Mouse (Mus musculus): ENCODE measurements around the gene Sec24b. TPM values are rescaled to one million over a fixed set of nuclear protein-coding genes. Genes with fewer than 3 reads are reported as not detected.

Sec24b gene
- polyA plus RNA-seq, 1 experiment from 2014 or later, result 32.9 TPM

DNA sequence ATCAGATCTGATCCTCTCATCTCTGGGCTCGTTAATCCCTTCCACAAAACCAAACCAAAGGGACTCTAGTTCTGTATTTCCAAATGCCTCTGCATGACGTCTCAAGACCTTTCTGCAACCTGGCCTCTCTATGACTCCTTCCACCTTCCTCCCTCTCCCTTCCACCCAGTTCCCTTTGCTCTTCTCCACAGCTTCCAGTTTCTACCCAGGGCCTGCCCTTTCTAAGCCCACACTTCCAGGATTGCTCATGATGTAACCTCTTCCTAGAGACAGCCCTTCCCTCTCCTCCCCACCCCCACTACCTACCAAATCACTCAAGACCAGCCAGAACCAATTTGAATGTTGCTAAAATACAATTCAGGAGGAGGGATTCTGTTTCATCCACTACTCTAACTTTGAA, 2.9 kb downstream of the Sec24b start:
- no peak overlapping the region for H3K27ac ChIP-seq (ENCODE audit: low read length)
- H3K4me3 ChIP-seq (ENCODE audit: low read depth, low read length), result no peak overlapping the region
- H3K9me3 ChIP-seq (replicated peaks; ENCODE audit: control insufficient read depth, low read length, poor library complexity, severe bottlenecking), result no peaks in the 10 kb centered on the region
- no peak for ATAC-seq
- no peak overlapping the region for H3K9ac ChIP-seq (ENCODE audit: low read depth, low read length)
- H3K27me3 ChIP-seq (ENCODE audit: control insufficient read depth, insufficient read depth, low read depth, low read length), result no peaks in the 10 kb centered on the region
- 66% methylated on average over 2 of the region's 2 CpGs for WGBS
- H3K4me2 ChIP-seq (ENCODE audit: low read length), result no peak overlapping the region; the same call in 1 of the 2 replicates
- peaks cover 40% of the 10 kb centered on the region for H3K4me1 ChIP-seq (ENCODE audit: control insufficient read depth, insufficient read depth, low read length)
- H3K36me3 ChIP-seq (ENCODE audit: control insufficient read depth, insufficient read depth, low read length), result no peaks in the 10 kb centered on the region

DNA sequence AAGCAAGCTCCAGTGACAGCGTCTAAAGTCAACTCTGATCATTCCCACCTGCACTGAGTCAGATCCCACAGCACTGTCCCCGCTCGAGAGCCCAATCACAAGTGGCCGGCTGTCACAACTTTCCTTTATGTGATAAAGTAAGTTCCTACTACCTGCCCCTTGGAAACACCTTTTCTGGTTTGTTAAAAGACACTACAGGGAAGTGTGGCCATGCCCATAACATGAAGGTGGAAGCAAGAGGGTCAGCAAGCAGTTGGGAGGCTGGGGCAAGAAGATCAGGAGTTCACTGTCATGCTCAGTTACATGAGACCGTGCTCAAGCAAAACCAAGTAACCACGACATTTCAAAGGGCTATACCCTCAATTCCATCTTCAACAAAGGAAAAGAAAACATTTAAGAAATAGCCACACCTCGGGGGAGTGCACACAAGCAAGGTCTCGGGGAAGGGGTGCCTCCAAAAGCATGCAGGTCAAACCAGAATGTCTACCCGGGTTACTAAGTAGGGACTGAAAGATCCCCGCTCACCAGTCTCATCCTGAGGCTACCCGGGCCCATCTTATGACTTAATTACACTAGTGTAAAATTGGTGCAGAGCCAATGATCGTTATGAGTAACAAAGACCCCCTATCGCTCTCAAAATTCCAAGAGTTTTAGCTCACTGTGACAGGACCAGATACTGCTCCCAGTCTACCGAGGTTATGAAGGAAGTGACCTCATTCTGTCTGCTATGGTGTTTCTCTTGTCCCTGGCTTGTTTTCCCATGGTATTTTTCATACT, 3.6 kb downstream of the Sec24b start:
- Histone ChIP-seq H3K36me3 (ENCODE audit: control insufficient read depth, insufficient read depth, low read length) (no peaks in the 10 kb centered on the region), H3K27ac (ENCODE audit: low read length) (no peak overlapping the region), H3K9me3 (replicated peaks; ENCODE audit: control insufficient read depth, low read length, poor library complexity, severe bottlenecking) (no peaks in the 10 kb centered on the region), H3K9ac (ENCODE audit: low read depth, low read length) (no peak overlapping the region), H3K4me2 (ENCODE audit: low read length) (no peak overlapping the region), H3K4me1 (ENCODE audit: control insufficient read depth, insufficient read depth, low read length) (peaks cover 41% of the 10 kb centered on the region), H3K4me3 (ENCODE audit: low read depth, low read length) (no peak overlapping the region), H3K27me3 (ENCODE audit: control insufficient read depth, insufficient read depth, low read depth, low read length) (no peaks in the 10 kb centered on the region)
- 83% methylated on average over 14 of the region's 14 CpGs for WGBS
- no peak for ATAC-seq

DNA sequence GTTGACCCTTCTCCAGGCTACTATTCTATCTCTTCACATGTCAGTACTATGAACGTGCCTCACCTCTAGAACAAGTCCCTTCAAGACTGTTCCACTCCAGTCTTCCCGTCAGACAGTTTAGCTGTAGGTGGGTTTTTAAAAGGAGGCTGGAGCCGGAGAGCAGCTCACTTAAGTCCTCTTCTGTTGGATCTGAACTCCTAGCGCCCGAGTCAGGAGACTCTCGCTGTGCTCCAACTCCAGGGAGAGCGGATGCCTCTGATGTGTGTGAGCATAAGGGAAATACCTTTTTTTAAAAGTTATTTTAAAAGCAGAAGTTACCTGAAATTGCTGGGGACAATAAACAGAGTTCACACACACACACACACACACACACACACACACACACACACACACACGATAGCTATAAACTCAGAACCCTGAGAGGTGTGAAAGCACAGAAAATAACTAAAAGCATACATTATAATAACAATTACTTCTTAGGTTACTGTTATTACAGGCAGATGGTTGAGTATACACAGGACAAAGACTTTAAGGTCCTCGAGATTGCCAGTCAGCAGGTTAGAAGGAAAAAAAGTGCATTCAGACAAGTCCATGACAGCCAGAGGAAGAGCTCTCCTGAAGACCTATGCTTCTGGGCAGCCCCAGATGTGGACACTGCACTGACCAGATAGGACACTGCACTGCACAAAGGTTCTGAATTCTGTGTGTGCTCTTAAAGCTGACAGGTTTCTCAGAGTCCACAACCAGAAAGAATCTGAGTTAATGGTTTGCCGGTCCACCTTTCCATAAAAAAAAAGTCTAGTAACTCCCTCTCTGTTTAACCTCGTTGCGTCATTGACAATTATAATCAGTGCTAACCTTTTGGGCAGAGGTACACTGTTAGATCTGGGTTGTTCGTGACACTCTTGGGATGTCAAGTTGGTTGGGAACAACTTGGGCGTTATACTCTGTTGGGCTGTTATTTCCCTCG, 5.7 kb downstream of the Sec24b start:
- Histone ChIP-seq H3K4me1 (ENCODE audit: control insufficient read depth, insufficient read depth, low read length) (peaks cover 33% of the 10 kb centered on the region), H3K9ac (ENCODE audit: low read depth, low read length) (no peak overlapping the region), H3K4me3 (ENCODE audit: low read depth, low read length) (no peak overlapping the region), H3K27me3 (ENCODE audit: control insufficient read depth, insufficient read depth, low read depth, low read length) (no peaks in the 10 kb centered on the region), H3K27ac (ENCODE audit: low read length) (no peak overlapping the region), H3K36me3 (ENCODE audit: control insufficient read depth, insufficient read depth, low read length) (no peaks in the 10 kb centered on the region), H3K9me3 (replicated peaks; ENCODE audit: control insufficient read depth, low read length, poor library complexity, severe bottlenecking) (no peaks in the 10 kb centered on the region), H3K4me2 (ENCODE audit: low read length) (no peak overlapping the region)
- ATAC-seq, result no peak
- WGBS, result 87% methylated on average over 15 of the region's 15 CpGs

DNA sequence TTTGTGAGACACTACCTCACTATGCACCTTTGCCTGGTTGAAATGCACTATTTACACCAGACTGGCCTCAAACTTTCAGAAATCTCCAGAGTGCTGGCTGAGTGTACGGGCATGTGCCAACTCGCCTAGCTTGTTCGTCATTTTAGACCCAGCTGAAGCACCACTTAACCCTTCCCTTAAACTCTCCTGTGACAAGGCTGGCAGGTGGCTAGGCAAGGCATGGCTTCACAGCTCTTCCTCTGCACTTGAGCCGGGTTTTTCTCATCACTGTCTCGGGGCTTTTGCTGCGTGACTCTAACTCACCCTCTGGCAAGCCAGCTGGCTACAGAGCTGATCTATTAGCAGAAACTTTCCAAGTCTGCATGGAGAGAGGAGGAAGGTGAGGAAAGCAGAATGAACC, 6.8 kb downstream of the Sec24b start:
- ATAC-seq, result no peak
- no peak overlapping the region for H3K4me2 ChIP-seq (ENCODE audit: low read length)
- no peak overlapping the region for H3K9ac ChIP-seq (ENCODE audit: low read depth, low read length)
- H3K27me3 ChIP-seq (ENCODE audit: control insufficient read depth, insufficient read depth, low read depth, low read length), result no peaks in the 10 kb centered on the region
- no peak overlapping the region for H3K4me3 ChIP-seq (ENCODE audit: low read depth, low read length)
- no peaks in the 10 kb centered on the region for H3K36me3 ChIP-seq (ENCODE audit: control insufficient read depth, insufficient read depth, low read length)
- 89% methylated on average over 6 of the region's 6 CpGs for WGBS
- H3K9me3 ChIP-seq (replicated peaks; ENCODE audit: control insufficient read depth, low read length, poor library complexity, severe bottlenecking), result no peaks in the 10 kb centered on the region
- H3K4me1 ChIP-seq (ENCODE audit: control insufficient read depth, insufficient read depth, low read length), result peaks cover 31% of the 10 kb centered on the region
- H3K27ac ChIP-seq (ENCODE audit: low read length), result no peak overlapping the region

DNA sequence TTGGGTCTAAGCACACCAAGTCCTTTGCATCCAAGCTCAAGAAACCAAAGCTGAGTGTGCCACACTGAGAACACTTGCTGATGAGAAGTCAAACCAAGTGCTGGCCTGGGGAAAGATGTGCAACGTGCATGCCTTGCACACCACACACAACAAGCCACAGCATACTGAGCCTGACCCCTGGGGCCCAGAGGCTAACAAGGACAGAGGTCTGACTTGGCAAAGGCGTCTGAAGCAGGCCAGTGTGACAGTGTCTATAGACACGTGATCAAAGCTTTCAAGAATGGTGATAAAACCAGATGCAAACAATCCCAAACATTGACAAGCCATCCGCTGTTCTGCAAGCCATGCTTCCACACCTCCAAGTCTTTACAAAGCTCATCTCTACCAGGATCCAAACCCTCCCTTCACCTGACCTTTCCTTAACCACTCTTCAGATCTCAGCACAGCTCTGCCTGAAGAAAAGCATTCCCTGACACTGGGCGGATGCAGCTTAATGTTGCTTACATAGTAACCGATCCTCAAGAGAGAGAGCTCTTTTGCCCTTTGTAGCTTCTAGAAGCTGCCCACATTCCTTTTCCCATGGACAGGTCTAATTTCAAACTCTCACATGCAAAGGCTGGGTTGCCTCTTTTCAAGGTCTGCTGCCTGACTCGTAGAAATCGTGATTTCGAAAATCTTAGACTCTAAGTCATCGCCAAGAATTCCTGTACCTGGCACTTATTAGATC, 7.8 kb downstream of the Sec24b start:
- no peak overlapping the region for H3K4me3 ChIP-seq (ENCODE audit: low read depth, low read length)
- no peak for ATAC-seq
- peaks cover 20% of the 10 kb centered on the region for H3K4me1 ChIP-seq (ENCODE audit: control insufficient read depth, insufficient read depth, low read length)
- H3K27ac ChIP-seq (ENCODE audit: low read length), result no peak overlapping the region
- H3K27me3 ChIP-seq (ENCODE audit: control insufficient read depth, insufficient read depth, low read depth, low read length), result no peaks in the 10 kb centered on the region
- no peak overlapping the region for H3K4me2 ChIP-seq (ENCODE audit: low read length)
- no peaks in the 10 kb centered on the region for H3K36me3 ChIP-seq (ENCODE audit: control insufficient read depth, insufficient read depth, low read length)
- H3K9ac ChIP-seq (ENCODE audit: low read depth, low read length), result no peak overlapping the region
- 73% methylated on average over 10 of the region's 10 CpGs for WGBS
- no peaks in the 10 kb centered on the region for H3K9me3 ChIP-seq (replicated peaks; ENCODE audit: control insufficient read depth, low read length, poor library complexity, severe bottlenecking)

DNA sequence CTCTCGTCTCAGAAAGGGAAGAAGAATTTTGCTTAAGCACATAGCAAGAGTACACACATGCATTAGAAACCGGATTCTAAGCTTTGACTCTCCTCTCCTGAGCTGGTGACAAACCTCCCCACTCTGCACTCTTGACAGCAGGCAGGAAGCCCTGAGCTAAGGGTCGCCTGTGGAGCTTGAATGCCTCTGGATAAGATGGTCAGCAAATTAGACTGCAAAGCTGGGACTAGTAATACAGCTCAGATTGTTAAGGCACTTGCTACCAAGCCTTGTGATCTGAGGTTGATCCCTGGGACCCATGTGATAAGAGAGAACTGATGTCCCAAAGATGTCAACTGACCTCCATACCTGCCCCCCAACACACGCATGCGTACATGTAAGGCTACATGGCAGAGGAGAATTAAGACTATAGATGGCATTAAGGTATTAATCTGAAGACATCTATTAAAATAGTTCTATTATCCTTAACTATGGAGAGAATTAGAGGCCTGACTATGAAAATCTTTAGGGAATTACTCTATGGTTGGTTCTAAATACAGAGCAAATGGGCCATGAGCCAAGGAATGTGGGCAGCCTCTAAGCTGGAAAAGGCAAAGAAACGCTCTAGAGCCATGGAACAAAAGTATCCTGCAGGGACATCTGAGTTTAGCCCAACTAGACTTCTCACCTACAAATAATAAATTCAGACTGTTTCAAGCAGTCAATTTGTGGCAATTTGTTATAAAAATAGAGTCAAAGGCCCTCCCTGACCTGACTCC, 8.6 kb downstream of the Sec24b start:
- no peaks in the 10 kb centered on the region for H3K9me3 ChIP-seq (replicated peaks; ENCODE audit: control insufficient read depth, low read length, poor library complexity, severe bottlenecking)
- no peaks in the 10 kb centered on the region for H3K36me3 ChIP-seq (ENCODE audit: control insufficient read depth, insufficient read depth, low read length)
- no peak overlapping the region for H3K9ac ChIP-seq (ENCODE audit: low read depth, low read length)
- 80% methylated on average over 6 of the region's 6 CpGs for WGBS
- no peak overlapping the region for H3K27ac ChIP-seq (ENCODE audit: low read length)
- H3K4me3 ChIP-seq (ENCODE audit: low read depth, low read length), result no peak overlapping the region
- no peak overlapping the region for H3K4me2 ChIP-seq (ENCODE audit: low read length)
- H3K4me1 ChIP-seq (ENCODE audit: control insufficient read depth, insufficient read depth, low read length), result peaks cover 12% of the 10 kb centered on the region
- ATAC-seq, result no peak
- H3K27me3 ChIP-seq (ENCODE audit: control insufficient read depth, insufficient read depth, low read depth, low read length), result no peaks in the 10 kb centered on the region

DNA sequence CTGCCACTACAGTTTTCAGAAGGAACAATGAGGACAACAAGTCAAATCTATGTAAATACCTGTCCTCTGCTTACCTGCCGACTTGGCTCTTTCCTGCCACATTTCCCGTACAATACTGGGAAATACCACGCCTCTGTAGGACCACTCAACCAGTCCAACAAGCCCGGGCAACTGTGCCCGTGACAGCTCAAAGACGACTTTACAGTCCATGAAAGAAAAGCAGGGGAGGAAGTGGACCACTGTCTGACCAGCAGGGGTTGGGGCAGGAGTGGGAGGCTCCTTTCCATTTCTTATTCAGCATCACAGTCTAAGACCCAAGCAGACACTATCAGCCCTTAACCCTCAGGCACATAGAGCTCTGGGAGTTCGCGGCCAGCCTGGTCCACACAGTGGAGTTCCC, 9.2 kb downstream of the Sec24b start:
- ATAC-seq, result no peak
- WGBS, result 81% methylated on average over 8 of the region's 8 CpGs

DNA sequence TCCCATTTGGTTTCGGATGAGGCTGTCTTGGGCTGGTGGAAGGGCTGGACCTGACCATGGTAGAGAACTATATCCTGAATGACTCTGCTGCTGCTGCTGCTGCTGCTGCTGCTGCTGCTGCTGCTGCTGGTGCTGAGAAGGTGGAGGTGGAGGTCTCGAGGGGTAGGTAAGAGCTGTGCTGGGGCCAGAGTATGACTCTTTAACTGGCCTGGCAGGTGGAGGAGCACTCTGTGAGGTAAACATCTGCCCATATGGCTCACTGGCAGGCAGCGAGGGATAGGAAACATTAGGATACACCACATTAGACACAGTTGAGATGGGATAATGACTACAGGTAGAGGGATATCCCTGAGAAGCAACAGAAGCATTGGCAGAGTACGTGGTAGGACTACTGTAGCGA, 20.6 kb downstream of the Sec24b start:
- Histone ChIP-seq H3K27me3 (ENCODE audit: control insufficient read depth, insufficient read depth, low read depth, low read length) (no peaks in the 10 kb centered on the region), H3K9me3 (replicated peaks; ENCODE audit: control insufficient read depth, low read length, poor library complexity, severe bottlenecking) (peaks cover 2% of the 10 kb centered on the region; the same call in 1 of the 2 replicates), H3K4me3 (ENCODE audit: low read depth, low read length) (no peak overlapping the region), H3K4me2 (ENCODE audit: low read length) (no peak overlapping the region), H3K27ac (ENCODE audit: low read length) (no peak overlapping the region), H3K9ac (ENCODE audit: low read depth, low read length) (no peak overlapping the region), H3K36me3 (ENCODE audit: control insufficient read depth, insufficient read depth, low read length) (peaks cover 22% of the 10 kb centered on the region), H3K4me1 (ENCODE audit: control insufficient read depth, insufficient read depth, low read length) (no peaks in the 10 kb centered on the region)
- WGBS, result 97% methylated on average over 5 of the region's 5 CpGs
- no peak for ATAC-seq

More for the DNA sequence above, 9.2 kb downstream of the Sec24b start:
- Histone ChIP-seq H3K27ac (ENCODE audit: low read length) (no peak overlapping the region), H3K4me2 (ENCODE audit: low read length) (no peak overlapping the region), H3K4me3 (ENCODE audit: low read depth, low read length) (no peak overlapping the region), H3K9ac (ENCODE audit: low read depth, low read length) (no peak overlapping the region), H3K9me3 (replicated peaks; ENCODE audit: control insufficient read depth, low read length, poor library complexity, severe bottlenecking) (no peaks in the 10 kb centered on the region), H3K27me3 (ENCODE audit: control insufficient read depth, insufficient read depth, low read depth, low read length) (no peaks in the 10 kb centered on the region), H3K36me3 (ENCODE audit: control insufficient read depth, insufficient read depth, low read length) (no peaks in the 10 kb centered on the region), H3K4me1 (ENCODE audit: control insufficient read depth, insufficient read depth, low read length) (peaks cover 8% of the 10 kb centered on the region; the same call in 1 of the 2 replicates)

Measured in midbrain, embryonic 16.5 days (tissue).